Mouse (Mus musculus): ENCODE measurements around the gene Iscu.

Iscu gene

GRCm38 (mm10) chr5:113815041-113815389, 42.5 kb downstream of the Iscu start:
- no peak for DNase-seq (ENCODE audit: low spot score in 2 of 2)

- peak; percentile 55 to 85 for DNase-seq (ENCODE audit: low spot score in 2 of 2)
These were observed 43.1 kb downstream of the Iscu start for GRCm38 (mm10) chr5:113815638-113816152.

GRCm38 (mm10) chr5:113818572-113818971, 46.0 kb downstream of the Iscu start:
- no peak for DNase-seq (ENCODE audit: low spot score in 2 of 2)

- no peak for DNase-seq (ENCODE audit: low spot score in 2 of 2)
These were observed 51.7 kb downstream of the Iscu start for GRCm38 (mm10) chr5:113824228-113824627.

GRCm38 (mm10) chr5:113825558-113825957, 53.0 kb downstream of the Iscu start:
- no peak for DNase-seq (ENCODE audit: low spot score in 2 of 2)

GRCm38 (mm10) chr5:113826619-113827018, 54.1 kb downstream of the Iscu start:
- no peak for DNase-seq (ENCODE audit: low spot score in 2 of 2)
